Mouse (Mus musculus): ENCODE results near the gene Oas2.
A peak's percentile ranks its signal among the peaks of the same experiment; 100 is the strongest.

The Oas2 gene

GRCm38 (mm10) chr5:120696057-120696743, 53.5 kb downstream of the Oas2 start:
- DNase-seq (ENCODE audit: low spot score in 2 of 2), result peak in 1 of 2 experiments; percentile 38

- no peak for DNase-seq (ENCODE audit: low spot score in 2 of 2)
Measured at GRCm38 (mm10) chr5:120694695-120695074, 55.0 kb downstream of the Oas2 start.

GRCm38 (mm10) chr5:120693931-120694694, 55.5 kb downstream of the Oas2 start:
- peak; percentile 86 to 88 for DNase-seq (ENCODE audit: low spot score in 2 of 2)

- no peak for DNase-seq (ENCODE audit: low spot score in 2 of 2)
Measured at GRCm38 (mm10) chr5:120692034-120692433, 57.6 kb downstream of the Oas2 start.

GRCm38 (mm10) chr5:120690417-120690816, 59.2 kb downstream of the Oas2 start:
- peak in 1 of 2 experiments; percentile 67 for DNase-seq (ENCODE audit: low spot score in 2 of 2)

- peak; percentile 90 to 91 for DNase-seq (ENCODE audit: low spot score in 2 of 2)
Measured at GRCm38 (mm10) chr5:120688434-120688833, 61.2 kb downstream of the Oas2 start.

GRCm38 (mm10) chr5:120687897-120688296, 61.8 kb downstream of the Oas2 start:
- peak; percentile 83 to 84 for DNase-seq (ENCODE audit: low spot score in 2 of 2)

- no peak for DNase-seq (ENCODE audit: low spot score in 2 of 2)
Measured at GRCm38 (mm10) chr5:120687484-120687851, 62.2 kb downstream of the Oas2 start.

- no peak for DNase-seq (ENCODE audit: low spot score in 2 of 2)
Measured at GRCm38 (mm10) chr5:120686749-120687483, 62.7 kb downstream of the Oas2 start.

- DNase-seq (ENCODE audit: low spot score in 2 of 2), result peak; percentile 83 to 84
Measured at GRCm38 (mm10) chr5:120685678-120686077, 64.0 kb downstream of the Oas2 start.

GRCm38 (mm10) chr5:120682982-120683771, 66.5 kb downstream of the Oas2 start:
- DNase-seq (ENCODE audit: low spot score in 2 of 2), result peak; percentile 73 to 76

- no peak for DNase-seq (ENCODE audit: low spot score in 2 of 2)
Measured at GRCm38 (mm10) chr5:120680918-120681317, 68.7 kb downstream of the Oas2 start.
